Comparison of ENCODE assay signal across 8 mouse cellular contexts in genomic region chr17:32319950-32320349, GRCm38 (mm10). TPM values are rescaled to one million over a fixed set of nuclear protein-coding genes. Genes with fewer than 3 reads are reported as not detected.
DNase-seq lines count a peak whose midpoint lies in the region; ATAC-seq and TF ChIP-seq lines count a peak whose summit lies in the region.

No protein-coding gene starts in this region.

- WGBS in lung, embryonic 14.5 days: under 1% methylated on average over 7 of the region's 7 CpGs
- under 1% methylated on average over 7 of the region's 7 CpGs for WGBS in hindbrain, embryonic 10.5 days
- 0% methylated on average over 7 of the region's 7 CpGs for WGBS in midbrain, embryonic 14.5 days

- no peak for TF ChIP-seq CTCF in lung, embryonic 14.5 days (IDR thresholded peaks at IDR 0.05; ENCODE audit: low read depth)

- DNase-seq in lung, embryonic 14.5 days: peak; percentile 24
- DNase-seq in lung, adult 18-20 months: no peak
- peak; percentile 31 for DNase-seq in brain, adult 2 months (ENCODE audit: low read depth, low spot score)
- no peak for DNase-seq in hindbrain, embryonic 10.5 days (ENCODE audit: low spot score)
- DNase-seq in midbrain, embryonic 14.5 days: no peak
- no peak for DNase-seq in adrenal gland, adult 8-10 months
- no peak for DNase-seq in retina, embryonic 14.5 days (ENCODE audit: low spot score)

- ATAC-seq in lung, embryonic 14.5 days (ENCODE audit: insufficient read depth): no peak
- no peak for ATAC-seq in midbrain, embryonic 14.5 days (ENCODE audit: low FRiP score, low TSS enrichment)
- no peak for ATAC-seq in monocyte, adult 5-6 weeks (replicated peaks; ENCODE audit: insufficient number of reproducible peaks, low FRiP score, low TSS enrichment, poor library complexity, severe bottlenecking)

- H3K9me3 ChIP-seq in lung, embryonic 14.5 days (ENCODE audit: low read depth, low read length): no peaks in the 10 kb centered on the region
- no peaks in the 10 kb centered on the region for H3K9me3 ChIP-seq in hindbrain, embryonic 10.5 days
- no peaks in the 10 kb centered on the region for H3K9me3 ChIP-seq in midbrain, embryonic 14.5 days (ENCODE audit: control insufficient read depth, low read length)

- peaks cover 3% of the 10 kb centered on the region for H3K4me1 ChIP-seq in lung, embryonic 14.5 days (ENCODE audit: insufficient read depth)
- peaks cover 29% of the 10 kb centered on the region for H3K4me1 ChIP-seq in hindbrain, embryonic 10.5 days (replicated peaks)
- H3K4me1 ChIP-seq in midbrain, embryonic 14.5 days (ENCODE audit: control insufficient read depth, insufficient read depth, low read length): peaks cover 18% of the 10 kb centered on the region

- peak overlapping the region; percentile 97 for H3K27ac ChIP-seq in lung, embryonic 14.5 days (ENCODE audit: low read depth)
- peak overlapping the region; percentile 95 for H3K27ac ChIP-seq in hindbrain, embryonic 10.5 days
- H3K27ac ChIP-seq in midbrain, embryonic 14.5 days (replicated peaks; ENCODE audit: low read depth, low read length): peak overlapping the region; percentile 95

- peak overlapping the region; percentile 96 for H3K4me3 ChIP-seq in lung, embryonic 14.5 days (ENCODE audit: low read depth, low read length)
- H3K4me3 ChIP-seq in hindbrain, embryonic 10.5 days: peak overlapping the region; percentile 94
- H3K4me3 ChIP-seq in midbrain, embryonic 14.5 days (replicated peaks; ENCODE audit: low read depth, low read length): peak overlapping the region; percentile 89

- H3K36me3 ChIP-seq in lung, embryonic 14.5 days (ENCODE audit: insufficient read depth): peaks cover 53% of the 10 kb centered on the region
- peaks cover 55% of the 10 kb centered on the region for H3K36me3 ChIP-seq in hindbrain, embryonic 10.5 days
- peaks cover 35% of the 10 kb centered on the region for H3K36me3 ChIP-seq in midbrain, embryonic 14.5 days (ENCODE audit: control insufficient read depth, insufficient read depth, low read length)

- peak overlapping the region; percentile 95 for H3K4me2 ChIP-seq in lung, embryonic 14.5 days
- peak overlapping the region; percentile 69 for H3K4me2 ChIP-seq in midbrain, embryonic 14.5 days (ENCODE audit: low read length)

- no peaks in the 10 kb centered on the region for H3K27me3 ChIP-seq in lung, embryonic 14.5 days (ENCODE audit: insufficient read depth, low read length)
- H3K27me3 ChIP-seq in hindbrain, embryonic 10.5 days (ENCODE audit: insufficient read depth, poor library complexity, severe bottlenecking): no peaks in the 10 kb centered on the region
- no peaks in the 10 kb centered on the region for H3K27me3 ChIP-seq in midbrain, embryonic 14.5 days (ENCODE audit: control insufficient read depth, insufficient read depth, low read length)

- peak overlapping the region; percentile 86 for H3K9ac ChIP-seq in lung, embryonic 14.5 days
- H3K9ac ChIP-seq in midbrain, embryonic 14.5 days (replicated peaks; ENCODE audit: low read length): peak overlapping the region; percentile 82

RNA-seq across cellular contexts. Expression of gene Akap8, which starts 1.1 kb away (rescaled TPM):
- 45.4 and 54.3 TPM in 2 replicates for polyA plus RNA-seq in lung, embryonic 14.5 days (2014; fragmentation: Nextera tagmentation; extraction: Ambion mirVana)
- polyA plus RNA-seq in hindbrain, embryonic 10.5 days (2016; fragmentation: Nextera tagmentation; extraction: Ambion mirVana): 114 and 133 TPM in 2 replicates
- 51.6 and 56.0 TPM in 2 replicates for polyA plus RNA-seq in midbrain, embryonic 14.5 days (2014; fragmentation: Nextera tagmentation; extraction: Ambion mirVana)
- 100 to 1,000 TPM in 2 of 4 experiments, 10 to 100 TPM in 2; 60.5 to 149 (median 103) TPM for total RNA-seq in adrenal gland, adult 8-10 months (2022)
- total RNA-seq in monocyte, adult 5-6 weeks (2017): 203 to 241 TPM (median 213 TPM) in 3 replicates

RNA-seq across cellular contexts. Expression of gene Akap8l, which starts 30.5 kb away (rescaled TPM):
- 68.7 and 82.0 TPM in 2 replicates for polyA plus RNA-seq in lung, embryonic 14.5 days (2014; fragmentation: Nextera tagmentation; extraction: Ambion mirVana)
- 101 and 112 TPM in 2 replicates for polyA plus RNA-seq in hindbrain, embryonic 10.5 days (2016; fragmentation: Nextera tagmentation; extraction: Ambion mirVana)
- 115 and 122 TPM in 2 replicates for polyA plus RNA-seq in midbrain, embryonic 14.5 days (2014; fragmentation: Nextera tagmentation; extraction: Ambion mirVana)
- total RNA-seq in adrenal gland, adult 8-10 months (2022): 100 to 1,000 TPM; 105 to 275 (median 189) TPM
- total RNA-seq in monocyte, adult 5-6 weeks (2017): 111 to 195 TPM (median 157 TPM) in 3 replicates

RNA-seq across cellular contexts. Expression of gene Brd4, which starts 35.4 kb away (rescaled TPM):
- polyA plus RNA-seq in lung, embryonic 14.5 days (2014; fragmentation: Nextera tagmentation; extraction: Ambion mirVana): 111 and 114 TPM in 2 replicates
- 113 and 134 TPM in 2 replicates for polyA plus RNA-seq in hindbrain, embryonic 10.5 days (2016; fragmentation: Nextera tagmentation; extraction: Ambion mirVana)
- polyA plus RNA-seq in midbrain, embryonic 14.5 days (2014; fragmentation: Nextera tagmentation; extraction: Ambion mirVana): 72.5 and 101 TPM in 2 replicates
- total RNA-seq in adrenal gland, adult 8-10 months (2022): 100 to 1,000 TPM in 3 of 4 experiments, 10 to 100 TPM in 1; 95.4 to 135 (median 109) TPM
- total RNA-seq in monocyte, adult 5-6 weeks (2017): 35.0 to 93.9 TPM (median 47.1 TPM) in 3 replicates

Comparison
In these comparisons a context has a peak if more than half of its experiments do, and no peak if none do; other contexts are left out.
1. DNase-seq: peak in lung, embryonic 14.5 days (single experiment) and brain, adult 2 months (single experiment); none in lung, adult 18-20 months (0 of 2), hindbrain, embryonic 10.5 days (single experiment), midbrain, embryonic 14.5 days (single experiment), adrenal gland, adult 8-10 months (single experiment) and retina, embryonic 14.5 days (single experiment).
2. Peak in every context shown above with its lines, with median percentiles within 50 percentile points of each other: H3K27ac ChIP-seq and H3K4me3 ChIP-seq.